Mouse (Mus musculus): Measurements from ENCODE around the gene Dxo.

Dxo gene

DNA sequence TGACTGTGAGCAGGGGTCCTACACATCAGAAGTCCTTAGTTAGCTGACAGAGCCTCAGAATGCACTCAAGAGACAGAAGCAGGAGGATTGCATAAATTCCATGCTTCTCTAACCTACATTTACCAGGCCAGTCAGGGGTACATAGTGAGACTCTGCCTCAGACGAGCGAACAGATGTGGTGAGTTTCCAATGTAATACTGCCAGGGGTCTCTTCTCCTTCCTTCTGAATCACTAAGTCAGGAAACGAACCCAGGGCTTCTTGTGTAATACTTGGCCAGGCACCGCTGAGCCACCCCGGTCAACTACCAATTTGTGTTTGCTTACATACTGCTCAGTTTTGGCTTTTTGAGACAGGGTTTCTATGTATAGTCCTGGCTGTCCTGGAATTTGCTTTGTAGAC lies 51.1 kb downstream of the Dxo start:
- peaks cover 39% of the 10 kb centered on the region for H3K4me1 ChIP-seq (replicated peaks; ENCODE audit: low read depth, low read length)
- H3K4me3 ChIP-seq (replicated peaks; ENCODE audit: low read length) = no peak overlapping the region
- no peak for TF ChIP-seq CTCF (conservative IDR thresholded peaks at IDR 0.05; ENCODE audit: low read length)
- TF ChIP-seq NANOG (IDR thresholded peaks at IDR 0.05; ENCODE audit: borderline replicate concordance, low read length) = no peak
- TF ChIP-seq POU5F1 (IDR thresholded peaks at IDR 0.05; ENCODE audit: borderline replicate concordance, low read length) = no peak
- no peaks in the 10 kb centered on the region for H3K9me3 ChIP-seq (ENCODE audit: low read length)
- no peaks in the 10 kb centered on the region; the same call in 1 of the 2 replicates for H3K27me3 ChIP-seq (ENCODE audit: insufficient read depth, low read length)
- no peaks in the 10 kb centered on the region for H3K36me3 ChIP-seq (ENCODE audit: insufficient read depth, low read length)

Measured in E14TG2a.4 (cell line).